Mouse (Mus musculus): ENCODE measurements around the gene Dnaja3.
"Not testable (repeated sequence)": the region's sequence is repeated elsewhere in the genome, so short reads cannot be mapped to it uniquely, and the experiment has no call there.

Dnaja3 gene

GRCm38 (mm10) chr16:4674091-4674490, 34.3 kb downstream of the Dnaja3 start:
- no peak for DNase-seq

GRCm38 (mm10) chr16:4676836-4677235, 37.0 kb downstream of the Dnaja3 start:
- no peak for DNase-seq

GRCm38 (mm10) chr16:4678080-4678479, 38.3 kb downstream of the Dnaja3 start:
- no peak for DNase-seq

GRCm38 (mm10) chr16:4679121-4680018, 39.6 kb downstream of the Dnaja3 start, which contains the start of gene Coro7:
Gene Coro7, minus strand, starts transcription at chr16:4679777.
- DNase-seq = peak; percentile 96

- DNase-seq = not testable (repeated sequence)
These were observed 41.2 kb downstream of the Dnaja3 start for GRCm38 (mm10) chr16:4680922-4681455.

- no peak for DNase-seq
These were observed 42.9 kb downstream of the Dnaja3 start for GRCm38 (mm10) chr16:4682628-4683179.

GRCm38 (mm10) chr16:4683193-4683580, 43.4 kb downstream of the Dnaja3 start:
- no peak for DNase-seq

- peak; percentile 95 for DNase-seq
These were observed 44.0 kb downstream of the Dnaja3 start for GRCm38 (mm10) chr16:4683581-4684456.

- DNase-seq = no peak
These were observed 44.6 kb downstream of the Dnaja3 start for GRCm38 (mm10) chr16:4684457-4684791.

- DNase-seq = not testable (repeated sequence)
These were observed 49.6 kb downstream of the Dnaja3 start for GRCm38 (mm10) chr16:4689371-4689770.

GRCm38 (mm10) chr16:4701211-4701610, 61.4 kb downstream of the Dnaja3 start:
- DNase-seq = peak; percentile 70

- DNase-seq = no peak
These were observed 62.9 kb downstream of the Dnaja3 start for GRCm38 (mm10) chr16:4702646-4703045.

- no peak for DNase-seq
These were observed 65.8 kb downstream of the Dnaja3 start for GRCm38 (mm10) chr16:4705541-4705940.

GRCm38 (mm10) chr16:4711173-4711572, 71.4 kb downstream of the Dnaja3 start:
- DNase-seq = no peak

- DNase-seq = no peak
These were observed 74.3 kb downstream of the Dnaja3 start for GRCm38 (mm10) chr16:4713861-4714710.

GRCm38 (mm10) chr16:4717866-4718265, 78.1 kb downstream of the Dnaja3 start:
- DNase-seq = no peak

- DNase-seq = peak; percentile 72
These were observed 79.1 kb downstream of the Dnaja3 start, which contains the start of gene Nmral1 for GRCm38 (mm10) chr16:4718753-4719518. Gene Nmral1, minus strand, starts transcription at chr16:4719356.

- DNase-seq = no peak
These were observed 82.5 kb downstream of the Dnaja3 start for GRCm38 (mm10) chr16:4722128-4722914.

- no peak for DNase-seq
These were observed 83.1 kb downstream of the Dnaja3 start for GRCm38 (mm10) chr16:4722915-4723209.

GRCm38 (mm10) chr16:4725266-4725665, 85.5 kb downstream of the Dnaja3 start:
- peak; percentile 37 for DNase-seq

Measured in kidney, adult 9 months (tissue).